Mouse (Mus musculus): ENCODE measurements around the gene Klhl29.
"Not testable (repeated sequence)": the region's sequence is repeated elsewhere in the genome, so short reads cannot be mapped to it uniquely, and the experiment has no call there.

The Klhl29 gene

DNA sequence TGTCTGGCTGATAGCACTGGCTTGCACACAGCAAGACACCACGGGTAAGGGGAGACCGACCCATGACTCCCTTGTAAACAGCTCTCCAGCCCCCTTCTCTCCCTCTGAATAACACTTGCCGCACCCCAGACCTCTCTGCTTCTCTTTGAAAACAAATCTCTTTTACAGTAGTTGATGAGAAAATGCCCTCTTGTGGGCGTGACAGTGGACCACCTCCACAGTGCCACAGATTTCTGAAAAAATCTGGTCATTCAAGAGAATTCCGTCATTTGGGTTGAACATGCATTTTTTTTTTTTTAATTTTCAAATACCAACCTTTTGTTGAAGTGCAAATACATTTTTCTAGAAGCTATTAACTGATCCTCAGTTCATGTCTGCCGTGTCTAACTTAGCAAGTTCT lies 17.0 kb downstream of the Klhl29 start:
- no peak for DNase-seq (ENCODE audit: low spot score)

DNA sequence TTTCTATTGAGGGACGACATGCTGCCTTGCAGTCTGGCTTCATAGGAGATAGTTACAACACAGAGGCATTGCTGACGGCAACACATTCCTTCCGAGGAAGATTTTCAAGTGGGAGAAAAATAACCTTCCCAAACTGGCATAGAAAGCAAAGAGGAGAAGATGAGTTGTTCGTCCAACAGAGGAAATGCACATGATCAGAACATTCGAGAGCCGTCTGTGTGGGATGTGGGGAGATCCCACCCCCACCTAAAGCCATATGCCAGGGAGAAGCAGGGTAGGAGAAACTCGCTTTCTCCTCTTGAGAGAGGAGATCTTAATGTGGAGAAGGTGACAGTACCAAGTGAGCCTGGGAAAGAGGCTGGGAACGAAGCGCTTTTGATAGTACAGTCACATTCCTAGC lies 22.1 kb downstream of the Klhl29 start:
- no peak for DNase-seq (ENCODE audit: low spot score)

DNA sequence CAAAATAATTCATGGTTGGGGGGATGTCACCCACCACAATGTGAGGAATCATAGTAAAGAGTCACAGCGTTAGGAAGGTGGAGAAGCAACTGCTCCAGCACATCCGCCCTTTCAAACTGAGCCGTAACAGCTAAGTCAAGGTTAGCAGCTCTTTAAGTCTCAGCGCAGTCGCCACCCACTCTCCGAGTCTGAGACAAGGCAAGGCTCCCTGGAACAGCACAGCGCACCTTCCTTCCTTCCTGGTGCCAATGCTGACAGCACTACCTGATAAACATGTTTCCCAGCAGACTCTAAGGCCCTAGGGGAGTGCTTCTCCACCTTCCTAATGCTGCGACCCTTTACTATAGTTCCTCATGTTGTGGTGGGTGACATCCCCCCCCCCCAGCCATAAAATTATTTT lies 22.7 kb downstream of the Klhl29 start:
- DNase-seq (ENCODE audit: low spot score): no peak

DNA sequence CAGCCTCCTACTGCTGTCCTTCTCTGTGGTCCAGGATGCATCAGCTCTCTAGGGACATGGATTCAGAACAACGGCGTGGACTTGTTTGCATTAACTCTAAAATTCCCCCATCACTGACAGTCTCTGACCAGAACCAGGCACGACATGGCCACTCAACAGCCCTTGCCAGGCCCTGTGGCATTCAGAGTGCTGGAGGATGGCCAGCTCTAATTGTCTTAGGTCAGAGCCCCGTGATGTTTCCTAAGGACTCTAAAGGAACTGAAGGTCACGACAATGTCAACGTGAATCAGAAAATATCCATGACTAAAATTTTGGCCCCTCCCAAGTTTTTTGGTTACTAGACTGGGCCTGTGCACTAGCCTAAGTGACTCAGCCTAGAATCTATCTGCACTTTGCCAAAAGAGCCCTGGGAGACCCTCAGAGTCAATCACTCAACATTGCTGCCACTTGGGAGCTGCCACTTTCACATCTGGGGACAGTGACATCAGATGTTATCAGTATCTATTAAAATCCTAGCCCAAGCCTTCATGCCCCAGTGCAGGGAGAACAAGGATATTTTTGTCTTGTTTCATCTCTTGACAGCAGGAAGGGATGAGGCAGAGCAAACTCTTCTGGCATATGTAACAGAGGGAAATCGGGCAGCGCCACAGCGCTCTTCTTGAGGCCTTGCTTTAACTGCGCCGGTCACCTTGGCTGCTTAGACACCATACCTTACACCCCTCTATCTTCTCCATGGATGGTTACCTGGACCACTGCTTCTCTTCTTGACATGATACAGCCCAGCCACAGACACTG lies 24.8 kb downstream of the Klhl29 start:
- DNase-seq (ENCODE audit: low spot score): no peak

DNA sequence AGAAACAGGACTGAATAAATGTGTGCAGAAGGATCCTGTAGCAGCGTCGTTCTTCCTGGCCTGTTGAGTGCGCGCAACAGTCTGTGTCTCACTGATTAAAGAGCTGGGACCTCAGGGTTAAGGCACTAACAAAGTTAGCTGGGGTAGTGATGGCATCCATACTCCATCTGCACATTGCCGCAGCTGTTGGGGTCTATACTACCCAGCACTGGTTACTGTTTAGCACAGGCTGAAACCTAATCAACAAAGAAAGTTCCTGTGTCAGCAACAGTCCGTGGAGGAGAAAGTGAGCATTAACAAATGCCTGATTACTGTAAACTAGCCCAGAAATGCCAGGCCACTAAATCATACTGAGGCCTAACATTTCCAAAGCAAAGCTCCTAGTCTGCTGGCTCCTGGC lies 30.4 kb downstream of the Klhl29 start:
- DNase-seq (ENCODE audit: low spot score): no peak

DNA sequence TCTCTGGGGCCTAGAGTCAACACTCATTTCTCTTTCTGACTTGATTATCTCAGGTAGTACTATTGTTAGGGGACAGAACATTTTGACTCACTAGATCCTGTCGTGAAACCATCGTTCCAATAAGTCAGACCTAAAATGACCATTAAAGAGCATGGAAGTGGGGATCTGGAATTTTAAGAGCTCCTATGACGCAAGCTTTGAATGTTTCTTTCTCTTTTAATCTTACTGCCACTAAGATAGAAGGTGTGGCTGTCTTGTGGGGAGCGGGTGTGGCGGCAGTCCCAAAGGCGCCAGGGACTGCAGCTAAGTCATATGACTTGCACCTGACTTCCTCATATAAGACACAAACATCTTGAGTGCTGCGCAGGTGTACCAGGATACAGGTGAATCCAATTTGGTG lies 31.0 kb downstream of the Klhl29 start:
- not testable (repeated sequence) for DNase-seq (ENCODE audit: low spot score)

DNA sequence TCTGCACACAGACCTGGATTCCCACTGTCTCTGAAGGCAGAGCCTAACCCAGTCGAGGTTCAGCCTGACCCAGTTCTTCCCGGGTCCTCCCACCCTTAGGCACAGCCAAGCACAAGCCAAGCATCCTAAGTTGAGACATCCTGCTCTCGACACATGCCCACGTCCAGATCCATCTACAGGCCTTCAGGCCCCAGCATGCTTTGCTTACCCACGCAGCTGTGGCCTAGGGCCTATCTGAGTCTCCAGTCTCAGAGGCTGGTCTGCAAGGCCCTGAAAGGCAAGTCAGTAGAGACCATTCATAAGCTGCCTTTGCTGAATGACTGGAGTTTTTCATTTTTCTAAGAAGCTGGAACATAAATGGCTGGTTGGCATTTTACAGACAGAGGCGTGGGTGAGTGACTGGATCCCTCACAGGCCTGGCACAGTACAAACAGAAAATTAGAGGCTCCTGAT lies 35.3 kb downstream of the Klhl29 start:
- DNase-seq (ENCODE audit: low spot score): no peak

DNA sequence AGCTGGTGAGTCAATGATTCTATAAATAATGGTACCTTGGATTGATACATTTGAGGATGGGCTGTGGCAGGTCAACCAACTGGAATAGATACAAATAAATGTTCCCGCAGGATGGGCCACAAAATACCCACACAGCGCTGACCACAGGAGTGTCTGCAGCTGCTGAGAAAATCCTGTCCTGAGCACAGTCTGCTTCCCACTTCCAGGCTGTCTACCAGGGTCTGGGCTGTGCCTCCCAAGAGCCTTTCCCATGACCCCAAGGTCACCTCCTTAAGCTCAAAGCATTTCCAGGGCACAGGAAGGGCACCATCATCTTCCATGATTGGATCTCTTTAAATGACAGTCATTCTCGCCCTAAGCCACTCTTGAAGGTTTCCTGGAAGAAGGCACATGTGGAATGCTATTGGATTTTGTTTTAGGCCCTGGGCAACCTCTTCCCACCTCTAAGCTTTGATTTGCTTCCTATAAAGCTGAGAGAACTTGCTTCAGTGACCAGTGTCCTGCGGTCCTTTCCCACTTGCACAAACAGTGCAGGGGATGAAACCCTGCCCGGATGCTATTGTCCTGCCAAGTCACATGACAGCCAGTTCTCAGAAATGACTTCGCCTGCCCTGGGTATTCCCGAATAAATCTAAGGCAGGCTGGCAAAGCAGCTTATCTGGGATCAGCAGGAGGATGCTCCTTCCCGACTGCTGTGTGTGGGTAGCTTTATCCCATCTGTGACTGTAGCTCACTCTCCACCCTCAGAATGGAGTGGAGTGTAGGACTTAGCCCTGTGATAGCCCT lies 38.4 kb downstream of the Klhl29 start:
- no peak for DNase-seq (ENCODE audit: low spot score)

DNA sequence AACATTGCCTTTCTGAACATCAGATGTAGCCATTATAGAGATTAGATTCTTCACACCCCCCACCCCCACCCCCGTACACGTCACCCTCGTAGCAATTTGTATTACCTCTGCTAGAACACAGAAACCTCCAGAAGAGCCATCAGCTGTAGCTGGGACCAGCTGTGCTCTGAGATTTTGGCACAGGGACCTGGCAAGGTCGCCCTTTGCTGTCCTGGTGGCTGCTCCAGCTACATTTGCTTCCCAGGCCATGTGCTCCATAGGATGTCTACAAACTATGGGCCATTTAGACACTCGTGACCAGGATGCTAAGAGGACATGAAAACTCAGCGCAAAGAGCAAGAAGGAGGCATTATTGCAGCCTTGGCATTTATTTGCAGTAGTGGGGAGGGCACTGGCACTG lies 39.2 kb downstream of the Klhl29 start:
- DNase-seq (ENCODE audit: low spot score): no peak

DNA sequence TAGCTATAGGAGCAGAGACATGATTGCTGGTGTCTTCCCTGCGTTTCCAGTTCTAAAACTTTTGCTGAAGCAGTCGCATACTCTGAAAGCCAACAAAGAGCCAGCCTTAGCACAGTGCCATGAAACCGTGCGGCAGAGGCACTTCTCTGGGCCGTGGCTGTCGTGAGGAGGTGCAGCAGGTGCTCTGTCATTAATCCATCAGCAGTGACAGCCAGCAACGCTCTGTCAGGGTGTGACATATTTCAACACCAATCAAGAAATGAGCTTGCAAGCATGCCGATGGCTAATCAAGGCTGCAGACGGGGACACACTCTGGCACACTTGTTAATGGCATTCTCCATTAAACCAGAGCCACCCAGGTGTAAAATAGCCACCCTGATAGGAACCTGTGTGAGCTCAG lies 40.5 kb downstream of the Klhl29 start:
- DNase-seq (ENCODE audit: low spot score): no peak

DNA sequence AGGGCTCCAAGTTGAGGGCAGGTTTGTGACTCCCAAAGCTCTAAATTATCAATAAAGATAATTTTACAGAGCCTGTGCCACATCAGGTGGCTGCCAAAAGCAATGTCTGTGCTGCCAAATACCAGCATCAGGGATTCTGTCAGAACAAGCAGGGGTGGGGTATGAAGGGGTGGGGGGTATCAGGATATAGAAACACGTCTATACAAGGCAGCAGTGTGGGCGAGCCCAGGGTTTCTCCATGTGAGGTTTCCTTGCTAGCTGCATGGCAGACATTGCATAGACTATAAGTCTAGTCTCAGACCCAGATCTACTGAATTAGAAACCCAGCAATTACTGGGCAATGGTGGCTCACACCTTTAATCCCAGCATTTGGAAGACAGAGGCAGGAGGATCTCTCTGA lies 41.3 kb downstream of the Klhl29 start:
- DNase-seq (ENCODE audit: low spot score): no peak

DNA sequence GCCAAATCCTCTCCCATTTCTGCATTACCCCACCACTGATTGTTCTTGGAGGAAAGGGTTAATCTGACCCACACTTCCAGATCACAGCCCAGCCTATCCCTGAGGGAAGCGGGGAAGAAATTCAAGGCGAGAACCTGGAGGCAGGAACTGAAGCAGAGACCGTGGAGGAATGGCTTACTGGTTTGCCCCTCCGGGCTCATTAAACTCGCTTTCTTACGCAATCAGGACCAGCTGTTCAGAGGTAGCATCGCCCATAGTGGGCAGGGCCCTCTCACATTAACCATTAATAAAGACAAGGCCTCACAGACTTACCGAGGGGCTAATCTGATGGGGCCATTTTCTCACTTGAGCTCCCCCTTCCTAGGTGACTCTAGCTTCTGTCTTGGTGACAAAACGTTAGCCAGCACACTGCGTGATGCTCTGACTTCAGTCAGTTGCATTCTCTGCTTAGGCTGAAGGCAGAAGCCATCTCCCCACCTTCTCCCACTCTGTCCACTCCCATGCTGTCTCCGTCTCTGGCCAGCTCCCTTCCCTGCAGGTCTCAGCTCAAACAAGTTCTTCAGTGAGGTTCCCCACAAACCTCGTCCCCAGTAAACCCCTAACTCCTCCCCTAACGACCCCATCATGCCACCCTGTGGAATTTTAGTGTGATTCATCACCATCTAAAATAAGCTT lies 43.5 kb downstream of the Klhl29 start:
- no peak for DNase-seq (ENCODE audit: low spot score)

DNA sequence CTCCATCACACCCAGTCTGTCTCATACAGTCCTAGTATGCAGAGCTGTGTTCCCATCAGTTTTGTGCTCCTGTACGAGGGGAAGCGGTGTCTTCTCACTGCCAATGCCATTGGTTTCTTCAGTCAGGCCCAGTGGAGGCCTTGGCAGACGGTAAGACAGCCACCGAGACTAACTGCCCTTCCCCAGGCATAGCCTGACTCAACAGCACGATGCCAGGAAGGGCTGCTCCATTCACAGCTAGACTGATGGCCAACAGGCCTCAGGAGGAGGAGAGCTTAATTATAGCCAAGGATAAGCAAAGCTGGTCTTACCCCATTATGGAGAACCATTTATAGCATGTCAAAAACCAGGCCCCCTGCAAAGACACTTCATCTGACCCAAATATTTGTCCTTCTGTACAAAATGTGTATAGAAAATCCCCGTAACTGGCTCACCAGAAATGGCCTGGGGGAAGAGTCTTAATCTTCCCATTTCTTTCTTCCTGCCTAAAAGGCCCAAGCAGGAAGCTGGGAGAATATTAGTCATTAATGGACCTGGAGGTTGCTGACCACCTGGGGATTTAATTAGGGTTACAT lies 44.9 kb downstream of the Klhl29 start:
- no peak for DNase-seq (ENCODE audit: low spot score)

DNA sequence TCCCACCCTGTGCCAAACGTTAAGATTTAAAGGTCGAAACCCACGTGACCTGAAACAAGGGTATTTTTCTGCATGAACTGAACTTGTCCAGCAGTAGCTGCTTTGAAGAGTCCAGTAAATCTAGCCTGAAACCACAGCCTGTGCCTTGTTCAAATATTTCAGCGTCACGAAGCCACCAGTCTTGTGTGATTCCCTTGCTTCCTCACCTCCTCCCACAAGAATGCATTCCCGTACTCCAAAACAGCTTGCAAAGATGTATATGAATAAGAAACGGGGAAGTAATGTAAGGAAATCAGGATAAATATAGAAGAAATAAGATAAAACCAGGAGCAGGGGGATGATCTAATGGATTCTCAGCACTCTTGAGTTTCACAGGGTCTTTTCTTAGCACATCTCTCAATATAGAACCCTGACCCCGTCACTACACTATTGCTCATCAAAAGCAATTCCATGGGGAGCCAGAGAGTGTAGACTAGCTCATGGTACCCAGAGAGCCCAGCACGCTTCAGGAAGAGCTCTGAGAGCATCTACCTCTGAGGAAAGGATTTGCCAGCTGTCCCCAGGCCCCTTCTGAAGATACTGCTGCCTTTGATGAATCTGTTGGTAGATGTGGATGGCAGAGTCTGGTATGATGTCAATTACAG lies 52.9 kb downstream of the Klhl29 start:
- no peak for DNase-seq (ENCODE audit: low spot score)

DNA sequence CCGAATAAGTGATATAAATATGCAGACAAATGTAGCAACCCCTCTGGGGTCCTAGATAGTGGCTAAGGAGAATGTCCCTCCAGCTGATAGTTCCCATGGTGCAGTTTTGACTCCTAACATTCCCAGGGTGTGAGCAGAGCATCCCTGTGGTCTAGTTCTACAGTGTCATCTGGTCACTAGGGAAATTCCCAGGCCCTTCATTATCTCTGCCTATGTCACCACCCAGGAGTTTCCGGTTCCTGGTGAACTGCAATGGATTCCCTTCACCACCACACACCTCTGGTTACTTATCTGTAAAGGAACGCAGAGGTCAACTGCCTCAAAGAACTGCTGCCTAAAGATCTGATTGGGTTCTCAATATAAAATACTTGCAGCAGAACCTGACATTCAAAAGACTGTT lies 54.5 kb downstream of the Klhl29 start:
- DNase-seq (ENCODE audit: low spot score): no peak

DNA sequence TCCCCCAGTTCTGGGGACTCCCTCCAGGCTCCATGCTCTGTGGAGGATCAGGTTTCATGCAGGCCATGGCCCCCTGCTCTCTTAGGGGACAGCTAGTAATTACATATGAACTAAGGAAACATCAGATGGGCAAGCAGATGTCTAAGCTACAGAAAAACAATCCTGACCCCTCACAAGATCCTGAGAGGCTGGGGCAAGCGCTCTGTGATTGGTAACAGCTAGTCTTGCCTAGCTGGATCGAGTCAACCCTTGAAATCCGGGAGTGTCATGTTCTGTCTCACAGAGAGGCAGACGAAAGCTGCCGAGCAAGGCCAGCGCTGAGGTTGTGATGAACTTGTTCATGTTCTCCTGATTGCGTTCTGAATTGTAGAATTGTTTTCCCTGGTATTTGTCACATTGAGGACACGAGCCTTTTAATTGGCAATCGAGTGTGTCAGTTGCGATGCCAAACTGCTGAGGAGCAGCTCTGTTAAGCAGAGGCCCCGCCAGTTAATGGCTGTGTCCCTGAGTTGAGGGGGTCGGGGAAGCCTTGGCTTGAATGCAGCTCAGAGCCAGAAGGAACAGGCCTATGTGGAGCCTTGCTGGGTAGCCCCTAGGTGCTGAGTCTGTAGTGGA lies 56.0 kb downstream of the Klhl29 start:
- DNase-seq (ENCODE audit: low spot score): no peak

DNA sequence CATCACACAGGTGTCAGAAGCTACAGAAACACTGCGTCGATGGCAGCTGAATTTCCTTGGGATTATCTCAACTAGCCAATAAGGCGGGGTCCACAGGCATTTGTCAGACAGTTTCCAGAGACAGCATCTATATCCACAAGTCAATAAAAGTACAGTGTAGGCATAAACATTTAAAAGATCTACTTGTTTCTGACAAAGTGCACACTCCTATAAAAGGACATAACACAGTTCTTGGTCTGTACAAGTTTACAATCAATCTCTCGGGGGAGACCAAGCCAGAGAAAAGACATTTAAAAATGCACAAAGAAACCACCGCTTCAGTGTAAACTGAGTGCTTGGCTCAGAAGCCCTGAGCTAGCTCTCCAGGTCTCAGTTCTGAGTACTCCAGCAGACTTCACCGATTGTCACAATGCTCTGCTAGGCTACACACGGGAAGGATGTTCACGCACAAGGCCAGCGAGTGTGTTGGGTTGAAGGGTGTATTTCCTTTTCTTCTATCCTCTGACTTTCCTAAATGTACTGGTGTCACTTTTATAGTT lies 59.4 kb downstream of the Klhl29 start:
- no peak for DNase-seq (ENCODE audit: low spot score)

DNA sequence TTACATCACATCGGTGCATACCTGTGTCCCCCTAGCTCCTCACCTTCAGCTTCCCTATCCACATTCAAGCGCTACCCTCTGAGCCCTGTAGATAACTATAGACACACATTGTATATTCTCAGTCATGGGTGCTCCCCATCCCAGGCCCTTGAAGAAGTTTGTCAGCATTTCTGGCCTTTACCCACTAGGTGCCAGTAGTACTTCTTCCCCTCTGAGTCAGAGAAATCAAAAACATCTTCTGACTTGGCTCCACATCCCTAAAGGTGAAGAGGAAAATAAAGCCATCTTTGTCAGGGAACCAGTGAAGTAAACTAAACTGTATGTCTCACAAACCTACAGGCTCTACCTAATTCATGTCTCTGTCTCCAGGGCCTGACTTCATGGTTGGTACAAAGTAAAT lies 67.6 kb downstream of the Klhl29 start:
- DNase-seq (ENCODE audit: low spot score): no peak

DNA sequence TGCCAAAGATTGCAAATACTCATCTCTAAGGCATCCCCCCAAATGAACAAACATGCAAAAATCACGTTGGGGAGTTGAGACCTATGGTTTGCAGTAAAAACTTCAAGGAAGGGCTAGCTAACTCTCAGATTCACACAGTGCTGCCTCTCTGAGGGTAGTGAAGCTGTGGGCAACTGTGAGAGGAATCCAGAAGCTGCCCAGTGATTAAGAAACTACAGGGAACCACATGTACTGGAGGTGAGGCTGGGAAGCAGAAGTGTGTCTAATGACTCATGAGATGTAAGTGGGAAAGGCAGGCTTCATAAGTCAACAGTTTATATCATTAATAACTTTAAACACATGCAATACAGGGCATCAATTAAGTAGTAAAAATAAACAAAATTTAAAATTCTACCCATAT lies 70.0 kb downstream of the Klhl29 start:
- no peak for DNase-seq (ENCODE audit: low spot score)

DNA sequence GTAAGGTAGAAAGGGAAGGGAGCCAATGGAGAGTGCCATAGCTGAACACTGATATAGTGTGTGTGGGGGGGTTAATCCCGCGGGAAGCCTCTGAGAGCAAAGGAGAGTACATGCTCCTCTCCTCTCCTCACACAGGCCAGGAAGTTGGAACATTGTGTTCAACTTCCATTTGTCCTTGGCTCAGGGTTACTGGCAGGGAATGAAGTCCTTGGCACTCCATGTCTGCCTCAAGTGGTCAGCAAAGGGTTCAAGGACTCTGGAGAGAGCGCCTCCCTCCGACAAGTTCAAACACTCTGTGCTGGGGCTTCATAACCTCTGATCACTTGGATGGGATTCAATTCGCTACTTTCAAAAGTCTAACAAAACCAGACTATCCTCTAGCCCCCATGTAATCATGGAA lies 71.6 kb downstream of the Klhl29 start:
- no peak for DNase-seq (ENCODE audit: low spot score)

DNA sequence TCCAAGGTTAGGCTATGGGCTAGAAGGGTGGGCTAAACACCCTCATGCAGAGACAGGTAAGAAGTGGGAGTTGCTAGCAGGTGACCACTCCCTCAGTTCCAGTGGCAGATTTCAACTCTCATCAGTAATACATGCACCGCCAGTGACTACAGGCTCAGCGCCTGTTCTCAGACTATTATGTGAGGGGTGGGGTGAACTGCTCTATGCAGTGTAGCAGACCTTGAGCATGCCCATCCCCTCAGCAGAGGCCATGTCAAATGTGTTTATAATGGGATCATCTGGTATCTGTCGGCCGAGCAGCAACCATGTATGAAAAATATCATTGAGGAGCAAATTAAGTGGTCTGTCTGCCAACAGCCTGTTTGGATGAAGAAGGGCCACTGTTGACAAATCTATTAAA lies 72.4 kb downstream of the Klhl29 start:
- no peak for DNase-seq (ENCODE audit: low spot score)
